Mouse (Mus musculus) heart, postnatal 4 days (tissue): ENCODE measurements around the gene Gpcpd1. TPM values are rescaled to one million over a fixed set of nuclear protein-coding genes. Genes with fewer than 3 reads are reported as not detected.

Experiments used
- DNase-seq: peaks from one replicate; pipeline ENCODE4 v3.0.0; 2021
- total RNA-seq, 2 experiments: library from RNA; stranded (reverse); gene quantifications; 2 replicates each; pipeline ENCODE4 v1.2.3; 2021

Gene Gpcpd1
- total RNA-seq, 2 experiments from 2014 or later, result 62.0 to 71.1 TPM

GRCm38 (mm10) chr2:132517194-132517836 lies 70.2 kb downstream of the Gpcpd1 start:
- DNase-seq, result no peak

- DNase-seq, result peak; percentile 80
These were observed 71.1 kb downstream of the Gpcpd1 start for GRCm38 (mm10) chr2:132516130-132517030.

GRCm38 (mm10) chr2:132515607-132516006 lies 71.9 kb downstream of the Gpcpd1 start:
- DNase-seq, result no peak

- DNase-seq, result no peak
These were observed 72.5 kb downstream of the Gpcpd1 start for GRCm38 (mm10) chr2:132515076-132515475.

- peak; percentile 31 for DNase-seq
These were observed 73.2 kb downstream of the Gpcpd1 start for GRCm38 (mm10) chr2:132514353-132514752.

GRCm38 (mm10) chr2:132513371-132514181 lies 74.0 kb downstream of the Gpcpd1 start:
- no peak for DNase-seq

GRCm38 (mm10) chr2:132512977-132513351 lies 74.6 kb downstream of the Gpcpd1 start:
- no peak for DNase-seq

- no peak for DNase-seq
These were observed 75.2 kb downstream of the Gpcpd1 start for GRCm38 (mm10) chr2:132512051-132512976.

GRCm38 (mm10) chr2:132511011-132511818 lies 76.3 kb downstream of the Gpcpd1 start:
- no peak for DNase-seq

GRCm38 (mm10) chr2:132509714-132510113 lies 77.8 kb downstream of the Gpcpd1 start:
- DNase-seq, result no peak

- no peak for DNase-seq
These were observed 78.3 kb downstream of the Gpcpd1 start for GRCm38 (mm10) chr2:132509261-132509660.

GRCm38 (mm10) chr2:132507521-132507920 lies 80.0 kb downstream of the Gpcpd1 start:
- DNase-seq, result no peak

GRCm38 (mm10) chr2:132507091-132507490 lies 80.4 kb downstream of the Gpcpd1 start:
- DNase-seq, result no peak

- no peak for DNase-seq
These were observed 81.7 kb downstream of the Gpcpd1 start for GRCm38 (mm10) chr2:132505828-132506227.

- DNase-seq, result no peak
These were observed 89.2 kb downstream of the Gpcpd1 start for GRCm38 (mm10) chr2:132498344-132498743.

GRCm38 (mm10) chr2:132497412-132498135 lies 90.0 kb downstream of the Gpcpd1 start:
- no peak for DNase-seq

GRCm38 (mm10) chr2:132493184-132493583 lies 94.3 kb downstream of the Gpcpd1 start:
- no peak for DNase-seq

GRCm38 (mm10) chr2:132485454-132485853 lies 102.1 kb downstream of the Gpcpd1 start:
- peak; percentile 72 for DNase-seq

- DNase-seq, result no peak
These were observed 106.0 kb downstream of the Gpcpd1 start for GRCm38 (mm10) chr2:132481547-132481946.
